Mouse (Mus musculus): Measurements from ENCODE around the gene Ccdc157.
A peak's percentile ranks its signal among the peaks of the same experiment; 100 is the strongest.

DNA sequence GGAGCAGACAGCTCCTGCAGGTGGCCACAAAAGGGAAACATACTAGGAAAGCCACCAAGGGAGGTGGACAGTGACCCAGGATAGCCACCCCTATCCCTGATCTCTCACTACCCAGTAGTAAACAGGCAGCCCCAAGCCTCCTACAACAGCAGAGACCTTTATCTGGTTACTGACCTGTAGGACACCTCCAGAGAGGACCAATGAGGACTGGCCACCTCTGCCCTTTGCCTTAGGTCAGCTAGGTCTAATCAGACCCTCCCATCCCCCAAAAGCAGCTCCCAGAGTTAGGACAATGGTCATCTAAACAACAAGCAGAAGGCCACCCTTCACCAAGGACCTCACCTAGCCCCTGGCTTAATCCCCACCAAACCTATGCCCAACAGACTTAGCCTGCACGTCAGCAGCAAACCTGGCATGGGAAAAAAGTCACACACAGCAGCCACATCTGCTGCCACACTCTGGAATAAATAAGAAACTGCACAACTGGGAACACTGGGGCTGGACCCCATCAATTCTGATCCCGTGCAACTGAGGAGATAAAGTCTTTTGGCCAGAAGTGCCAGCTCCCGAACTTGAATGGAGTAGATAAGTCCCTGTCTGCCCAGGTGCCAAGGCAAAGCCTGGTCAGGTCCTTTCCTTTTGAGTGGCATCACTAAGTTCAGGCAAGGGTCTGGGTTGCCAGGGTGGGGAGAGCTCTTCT, 42.6 kb downstream of the Ccdc157 start:
- TF ChIP-seq POLR2A (IDR thresholded peaks at IDR 0.05; ENCODE audit: extremely low read depth, insufficient read depth, low read length) (peak; percentile 49; the same call in 1 of the 2 replicates), CTCF (IDR thresholded peaks at IDR 0.05; ENCODE audit: low read depth, low read length) (0 out of 2 replicates have a peak, but pooled peaks have one; percentile 11)

Measured in liver, adult 2 months (tissue).